Mouse (Mus musculus): ENCODE data around the gene Scgb1a1. TPM values are rescaled to one million over a fixed set of nuclear protein-coding genes. Genes with fewer than 3 reads are reported as not detected.

The Scgb1a1 gene
- total and polyA plus RNA-seq, 3 experiments = not detected

DNA sequence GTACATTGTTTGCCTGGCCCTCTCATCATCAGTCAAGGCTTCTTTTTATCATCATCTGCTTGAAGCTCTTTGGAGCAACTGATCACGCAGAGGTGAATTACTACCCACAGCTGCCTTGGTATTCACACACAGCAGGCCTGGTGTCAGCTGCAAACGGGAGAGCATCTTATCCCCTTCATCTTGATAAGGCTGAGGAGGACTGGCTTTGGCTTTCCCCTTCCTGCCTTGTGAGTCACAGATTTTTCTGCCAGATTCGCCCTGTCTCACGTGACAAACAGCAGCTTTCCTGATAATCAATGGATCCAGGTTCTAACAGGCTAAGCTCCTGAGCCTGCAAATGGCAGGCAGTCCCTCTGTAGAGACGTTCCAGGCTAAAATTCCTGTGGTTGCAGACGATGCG, 7.8 kb downstream of the Scgb1a1 start:
- Histone ChIP-seq H3K4me3 (ENCODE audit: control insufficient read depth in 1 of 2, insufficient read depth in 1 of 2, low read depth in 2 of 2, low read length in 2 of 2) (no peak overlapping the region), H3K9me3 (replicated peaks; ENCODE audit: insufficient read depth, low read length) (no peaks in the 10 kb centered on the region), H3K79me2 (ENCODE audit: control insufficient read depth, insufficient read depth, low read length, poor library complexity) (no peaks in the 10 kb centered on the region), H3K36me3 (ENCODE audit: control insufficient read depth in 1 of 2, insufficient read depth in 2 of 2, low read length in 2 of 2) (peaks cover 0 to 21% of the 10 kb centered on the region in 2 experiments; a peak in 2 of 4 replicates), H3K27me3 (ENCODE audit: control insufficient read depth in 1 of 2, insufficient read depth in 2 of 2, low read length in 2 of 2) (no peaks in the 10 kb centered on the region), H3K27ac (ENCODE audit: control insufficient read depth, low read depth, low read length) (no peak overlapping the region), H3K9ac (ENCODE audit: control insufficient read depth, low read depth, low read length, poor library complexity, severe bottlenecking) (no peak overlapping the region), H3K4me1 (ENCODE audit: control insufficient read depth in 1 of 2, insufficient read depth in 2 of 2, low read length in 2 of 2) (peaks cover 5 to 26% of the 10 kb centered on the region in 2 experiments; a peak in 3 of 4 replicates)
- DNase-seq (ENCODE audit: low read depth, low spot score) = no peak
- no peak for TF ChIP-seq ZNF384 (IDR thresholded peaks at IDR 0.05; ENCODE audit: low read depth, low read length)
- TF ChIP-seq RCOR1 (IDR thresholded peaks at IDR 0.05; ENCODE audit: low read depth, low read length) = peak; percentile 52; the same call in 1 of the 2 replicates
- peak; percentile 75 for TF ChIP-seq USF1 (IDR thresholded peaks at IDR 0.05; ENCODE audit: low read depth, low read length)
- TF ChIP-seq ZMIZ1 (IDR thresholded peaks at IDR 0.05; ENCODE audit: low read depth, low read length) = no peak
- peak; percentile 81 for TF ChIP-seq BHLHE40 (IDR thresholded peaks at IDR 0.05; ENCODE audit: borderline replicate concordance, low read depth, low read length)
- 0 out of 4 replicates have a peak, but pooled peaks of 1 of the 2 experiments have one; percentile 18 for TF ChIP-seq EP300 (IDR thresholded peaks at IDR 0.05; ENCODE audit: low read depth in 1 of 2, low read length in 2 of 2)
- peak; percentile 58; the same call in 1 of the 2 replicates for TF ChIP-seq GATA1 (IDR thresholded peaks at IDR 0.05; ENCODE audit: low read depth, low read length)
- 0 out of 2 replicates have a peak, but pooled peaks have one; percentile 29 for TF ChIP-seq ETS1 (IDR thresholded peaks at IDR 0.05; ENCODE audit: low read depth, low read length)
- no peak for TF ChIP-seq MAZ (IDR thresholded peaks at IDR 0.05; ENCODE audit: low read depth, low read length)

GRCm38 (mm10) chr19:9076982-9077660, 10.6 kb downstream of the Scgb1a1 start:
- TF ChIP-seq ETS1 (IDR thresholded peaks at IDR 0.05; ENCODE audit: low read depth, low read length) (no peak), MAX (IDR thresholded peaks at IDR 0.05; ENCODE audit: low read length) (no peak), USF2 (IDR thresholded peaks at IDR 0.05; ENCODE audit: borderline replicate concordance in 1 of 2, insufficient read depth in 1 of 2, low read depth in 1 of 2, low read length in 2 of 2) (0 out of 4 replicates have a peak, but pooled peaks of 1 of the 2 experiments have one; percentile 38), POLR2AphosphoS5 (IDR thresholded peaks at IDR 0.05; ENCODE audit: borderline replicate concordance, low read depth, low read length) (no peak), USF1 (IDR thresholded peaks at IDR 0.05; ENCODE audit: low read depth, low read length) (peak; percentile 70), ZC3H11A (IDR thresholded peaks at IDR 0.05; ENCODE audit: low read depth, low read length) (no peak), TAL1 (IDR thresholded peaks at IDR 0.05; ENCODE audit: low read length) (no peak), EP300 (IDR thresholded peaks at IDR 0.05; ENCODE audit: low read depth in 1 of 2, low read length in 2 of 2) (no peak), RAD21 (IDR thresholded peaks at IDR 0.05; ENCODE audit: low read depth, low read length) (no peak), MEF2A (IDR thresholded peaks at IDR 0.05; ENCODE audit: extremely low read depth, insufficient replicate concordance, low read depth, low read length, poor library complexity, severe bottlenecking) (no peak), SIN3A (IDR thresholded peaks at IDR 0.05; ENCODE audit: low read length) (0 out of 2 replicates have a peak, but pooled peaks have one; percentile 7), SMC3 (IDR thresholded peaks at IDR 0.05; ENCODE audit: low read depth, low read length) (no peak), TBP (IDR thresholded peaks at IDR 0.05; ENCODE audit: low read depth, low read length) (no peak), RCOR1 (IDR thresholded peaks at IDR 0.05; ENCODE audit: low read depth, low read length) (no peak), GATA1 (IDR thresholded peaks at IDR 0.05; ENCODE audit: low read depth, low read length) (no peak), JUND (IDR thresholded peaks at IDR 0.05; ENCODE audit: low read depth, low read length) (peak; percentile 91)
- Histone ChIP-seq H3K27ac (ENCODE audit: control insufficient read depth, low read depth, low read length) (no peak overlapping the region), H3K27me3 (ENCODE audit: control insufficient read depth in 1 of 2, insufficient read depth in 2 of 2, low read length in 2 of 2) (no peaks in the 10 kb centered on the region), H3K36me3 (ENCODE audit: control insufficient read depth in 1 of 2, insufficient read depth in 2 of 2, low read length in 2 of 2) (peaks cover 0 to 18% of the 10 kb centered on the region in 2 experiments; a peak in 2 of 4 replicates), H3K9me3 (replicated peaks; ENCODE audit: insufficient read depth, low read length) (no peaks in the 10 kb centered on the region), H3K4me3 (ENCODE audit: control insufficient read depth in 1 of 2, insufficient read depth in 1 of 2, low read depth in 2 of 2, low read length in 2 of 2) (no peak overlapping the region), H3K79me2 (ENCODE audit: control insufficient read depth, insufficient read depth, low read length, poor library complexity) (no peaks in the 10 kb centered on the region), H3K9ac (ENCODE audit: control insufficient read depth, low read depth, low read length, poor library complexity, severe bottlenecking) (no peak overlapping the region), H3K4me1 (ENCODE audit: control insufficient read depth in 1 of 2, insufficient read depth in 2 of 2, low read length in 2 of 2) (peaks cover 5 to 32% of the 10 kb centered on the region in 2 experiments; a peak in 3 of 4 replicates)
- DNase-seq (ENCODE audit: low read depth, low spot score) = no peak

Data from MEL (cell line).